Mouse (Mus musculus) myocyte (in vitro differentiated cells): ENCODE measurements at regions not wholly inside any gene's neighbourhood (a gene's known extent, or its start where the extent isn't known, plus 50 kb on each side); places are given as distances from the start of the nearest gene placed in this dataset.

Source experiments
- CEBPB ChIP-seq: IDR thresholded peaks from 2 replicates; pipeline ENCODE4 v1.6.1; 2011; ENCODE audit warnings: mild to moderate bottlenecking, moderate library complexity; ENCODE audit not compliant: poor library complexity, insufficient read depth, severe bottlenecking
- MAX ChIP-seq: IDR thresholded peaks from one replicate; pipeline ENCODE4 v1.6.1; 2011; ENCODE audit warnings: low read depth, mild to moderate bottlenecking, control low read depth
- POLR2A ChIP-seq: IDR thresholded peaks from one replicate; pipeline ENCODE4 v1.6.1; 2011; ENCODE audit warnings: low read depth, mild to moderate bottlenecking, control low read depth, moderate library complexity; ENCODE audit not compliant: insufficient read length
- USF1 ChIP-seq: IDR thresholded peaks from one replicate; pipeline ENCODE4 v1.6.1; 2011; ENCODE audit warnings: low read depth, mild to moderate bottlenecking, control low read depth, moderate library complexity

DNA sequence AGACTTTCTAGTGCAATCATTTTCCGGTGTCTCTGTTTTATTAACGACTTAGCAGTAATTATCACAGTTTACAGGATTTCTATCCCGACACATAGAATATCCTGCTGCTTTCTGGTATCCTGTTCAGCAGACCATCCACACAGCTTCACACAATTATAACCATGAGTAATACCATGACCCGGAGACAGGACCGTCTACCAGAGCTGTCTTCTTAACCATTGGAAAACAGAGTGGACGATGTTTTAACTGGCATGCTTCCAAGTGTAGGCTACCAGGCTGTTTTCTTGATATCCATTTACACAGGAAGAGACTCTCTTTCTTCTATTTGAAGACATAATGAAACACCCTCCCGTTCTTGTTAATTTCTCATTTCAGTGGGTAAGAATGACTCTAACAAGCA lies 51.7 kb upstream of the Ank start:
- TF ChIP-seq POLR2A (no peak), MAX (no peak), CEBPB (no peak), USF1 (no peak)
